Mouse (Mus musculus): ENCODE data around the gene Fndc1.

GRCm38 (mm10) chr17:7860845-7861360, 33.8 kb upstream of the Fndc1 start:
- no peak for TF ChIP-seq GATA1 (IDR thresholded peaks at IDR 0.05; ENCODE audit: low read length)
- TF ChIP-seq TAL1 (IDR thresholded peaks at IDR 0.05; ENCODE audit: low read length), result no peak

Measured in erythroblast, embryonic 14.5 days (primary cell).